Mouse (Mus musculus): ENCODE measurements around the gene Anks1b. TPM values are rescaled to one million over a fixed set of nuclear protein-coding genes. Genes with fewer than 3 reads are reported as not detected.

Gene Anks1b
- polyA plus RNA-seq, 1 experiment from 2014 or later, result 1.8 TPM

- Histone ChIP-seq H3K4me1 (replicated peaks; ENCODE audit: control insufficient read depth, insufficient read depth) (no peaks in the 10 kb centered on the region), H3K27me3 (ENCODE audit: control insufficient read depth, insufficient read depth, low read length) (no peaks in the 10 kb centered on the region), H3K4me2 (replicated peaks; ENCODE audit: low read depth) (no peak overlapping the region), H3K9me3 (ENCODE audit: control insufficient read depth, low read length) (no peaks in the 10 kb centered on the region), H3K9ac (ENCODE audit: low read length) (no peak overlapping the region), H3K4me3 (ENCODE audit: low read depth, low read length) (no peak overlapping the region), H3K27ac (replicated peaks) (no peak overlapping the region), H3K36me3 (ENCODE audit: control insufficient read depth, insufficient read depth, low read length) (no peaks in the 10 kb centered on the region)
- DNase-seq (ENCODE audit: low spot score) (no peak), ATAC-seq (ENCODE audit: low FRiP score, low TSS enrichment) (no peak)
- TF ChIP-seq EP300 (optimal IDR thresholded peaks at IDR 0.05) (no peak), CTCF (IDR thresholded peaks at IDR 0.05; ENCODE audit: low read depth) (no peak)
- 53% methylated on average over 6 of the region's 6 CpGs for WGBS
Observed at GRCm38 (mm10) chr10:90577099-90577461, 703.8 kb downstream of the Anks1b start.

- Histone ChIP-seq H3K4me1 (replicated peaks; ENCODE audit: control insufficient read depth, insufficient read depth) (no peaks in the 10 kb centered on the region), H3K4me2 (replicated peaks; ENCODE audit: low read depth) (no peak overlapping the region), H3K4me3 (ENCODE audit: low read depth, low read length) (no peak overlapping the region), H3K27ac (replicated peaks) (no peak overlapping the region), H3K9me3 (ENCODE audit: control insufficient read depth, low read length) (no peaks in the 10 kb centered on the region), H3K9ac (ENCODE audit: low read length) (no peak overlapping the region), H3K36me3 (ENCODE audit: control insufficient read depth, insufficient read depth, low read length) (no peaks in the 10 kb centered on the region), H3K27me3 (ENCODE audit: control insufficient read depth, insufficient read depth, low read length) (no peaks in the 10 kb centered on the region)
- no peak for DNase-seq (ENCODE audit: low spot score)
- WGBS, result 69% methylated on average over 9 of the region's 9 CpGs
- no peak for ATAC-seq (ENCODE audit: low FRiP score, low TSS enrichment)
- TF ChIP-seq EP300 (optimal IDR thresholded peaks at IDR 0.05) (no peak), CTCF (IDR thresholded peaks at IDR 0.05; ENCODE audit: low read depth) (no peak)
Observed at GRCm38 (mm10) chr10:90577777-90578176, 704.5 kb downstream of the Anks1b start.

GRCm38 (mm10) chr10:90579970-90580369, 706.7 kb downstream of the Anks1b start:
- no peaks in the 10 kb centered on the region for H3K4me1 ChIP-seq (replicated peaks; ENCODE audit: control insufficient read depth, insufficient read depth)
- H3K4me2 ChIP-seq (replicated peaks; ENCODE audit: low read depth), result no peak overlapping the region
- H3K27ac ChIP-seq (replicated peaks), result no peak overlapping the region
- H3K4me3 ChIP-seq (ENCODE audit: low read depth, low read length), result no peak overlapping the region
- H3K9ac ChIP-seq (ENCODE audit: low read length), result no peak overlapping the region
- no peaks in the 10 kb centered on the region for H3K9me3 ChIP-seq (ENCODE audit: control insufficient read depth, low read length)
- TF ChIP-seq EP300 (optimal IDR thresholded peaks at IDR 0.05) (no peak), CTCF (IDR thresholded peaks at IDR 0.05; ENCODE audit: low read depth) (no peak)
- H3K36me3 ChIP-seq (ENCODE audit: control insufficient read depth, insufficient read depth, low read length), result no peaks in the 10 kb centered on the region
- WGBS, result 78% methylated on average over 5 of the region's 5 CpGs
- H3K27me3 ChIP-seq (ENCODE audit: control insufficient read depth, insufficient read depth, low read length), result no peaks in the 10 kb centered on the region
- no peak for DNase-seq (ENCODE audit: low spot score)
- ATAC-seq (ENCODE audit: low FRiP score, low TSS enrichment), result no peak

GRCm38 (mm10) chr10:90584052-90584451, 710.7 kb downstream of the Anks1b start:
- Histone ChIP-seq H3K27me3 (ENCODE audit: control insufficient read depth, insufficient read depth, low read length) (no peaks in the 10 kb centered on the region), H3K9ac (ENCODE audit: low read length) (no peak overlapping the region), H3K4me3 (ENCODE audit: low read depth, low read length) (no peak overlapping the region), H3K27ac (replicated peaks) (no peak overlapping the region), H3K9me3 (ENCODE audit: control insufficient read depth, low read length) (no peaks in the 10 kb centered on the region), H3K36me3 (ENCODE audit: control insufficient read depth, insufficient read depth, low read length) (no peaks in the 10 kb centered on the region), H3K4me1 (replicated peaks; ENCODE audit: control insufficient read depth, insufficient read depth) (no peaks in the 10 kb centered on the region), H3K4me2 (replicated peaks; ENCODE audit: low read depth) (no peak overlapping the region)
- TF ChIP-seq EP300 (optimal IDR thresholded peaks at IDR 0.05), result no peak
- TF ChIP-seq CTCF (IDR thresholded peaks at IDR 0.05; ENCODE audit: low read depth), result no peak
- ATAC-seq (ENCODE audit: low FRiP score, low TSS enrichment) (no peak), DNase-seq (ENCODE audit: low spot score) (no peak)
- WGBS, result 54% methylated on average over 4 of the region's 4 CpGs

GRCm38 (mm10) chr10:90596142-90596541, 722.8 kb downstream of the Anks1b start:
- Histone ChIP-seq H3K9ac (ENCODE audit: low read length) (no peak overlapping the region), H3K27me3 (ENCODE audit: control insufficient read depth, insufficient read depth, low read length) (no peaks in the 10 kb centered on the region), H3K4me1 (replicated peaks; ENCODE audit: control insufficient read depth, insufficient read depth) (no peaks in the 10 kb centered on the region), H3K4me3 (ENCODE audit: low read depth, low read length) (no peak overlapping the region), H3K4me2 (replicated peaks; ENCODE audit: low read depth) (no peak overlapping the region), H3K27ac (replicated peaks) (no peak overlapping the region), H3K9me3 (ENCODE audit: control insufficient read depth, low read length) (no peaks in the 10 kb centered on the region), H3K36me3 (ENCODE audit: control insufficient read depth, insufficient read depth, low read length) (no peaks in the 10 kb centered on the region)
- DNase-seq (ENCODE audit: low spot score) (no peak), ATAC-seq (ENCODE audit: low FRiP score, low TSS enrichment) (no peak)
- WGBS, result 9% methylated on average over 3 of the region's 3 CpGs
- no peak for TF ChIP-seq EP300 (optimal IDR thresholded peaks at IDR 0.05)
- no peak for TF ChIP-seq CTCF (IDR thresholded peaks at IDR 0.05; ENCODE audit: low read depth)

GRCm38 (mm10) chr10:90596576-90596975, 723.3 kb downstream of the Anks1b start:
- Histone ChIP-seq H3K9ac (ENCODE audit: low read length) (no peak overlapping the region), H3K4me2 (replicated peaks; ENCODE audit: low read depth) (no peak overlapping the region), H3K4me3 (ENCODE audit: low read depth, low read length) (no peak overlapping the region), H3K36me3 (ENCODE audit: control insufficient read depth, insufficient read depth, low read length) (no peaks in the 10 kb centered on the region), H3K27ac (replicated peaks) (no peak overlapping the region), H3K4me1 (replicated peaks; ENCODE audit: control insufficient read depth, insufficient read depth) (no peaks in the 10 kb centered on the region), H3K9me3 (ENCODE audit: control insufficient read depth, low read length) (no peaks in the 10 kb centered on the region), H3K27me3 (ENCODE audit: control insufficient read depth, insufficient read depth, low read length) (no peaks in the 10 kb centered on the region)
- 41% methylated on average over 3 of the region's 3 CpGs for WGBS
- no peak for ATAC-seq (ENCODE audit: low FRiP score, low TSS enrichment)
- no peak for DNase-seq (ENCODE audit: low spot score)
- TF ChIP-seq EP300 (optimal IDR thresholded peaks at IDR 0.05) (no peak), CTCF (IDR thresholded peaks at IDR 0.05; ENCODE audit: low read depth) (no peak)
